ENCODE assay signal across 8 mouse cellular contexts in the genomic region with DNA sequence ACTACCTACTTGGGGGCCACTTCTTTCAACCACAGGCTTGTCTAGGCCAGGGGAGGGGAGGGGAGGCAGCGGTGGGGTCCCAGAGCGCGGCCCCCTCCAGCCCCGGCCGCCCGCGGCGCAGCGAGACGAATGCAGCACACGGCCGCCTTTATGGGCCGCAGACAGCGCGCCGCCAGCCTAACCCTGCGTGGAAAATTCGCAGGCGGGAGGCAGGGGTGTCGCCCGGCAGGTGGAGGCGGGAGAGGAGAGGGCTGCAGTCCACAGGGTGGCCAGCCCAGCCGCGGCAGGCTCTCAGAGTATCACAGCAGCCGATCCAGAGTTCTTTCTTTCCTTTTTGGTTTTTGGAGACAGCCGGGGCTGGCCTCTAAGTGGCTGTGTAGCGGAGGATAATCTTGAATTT. TPM values are rescaled to one million over a fixed set of nuclear protein-coding genes. Genes with fewer than 3 reads are reported as not detected.
DNase-seq lines count a peak whose midpoint lies in the region; ATAC-seq and TF ChIP-seq lines count a peak whose summit lies in the region.

No protein-coding gene starts in this region.

- DNase-seq in kidney, postnatal 0 days (ENCODE audit: low spot score), result peak; percentile 27
- no peak for DNase-seq in kidney, postnatal 14 days
- DNase-seq in forebrain, embryonic 11.5 days (ENCODE audit: low spot score), result no peak
- DNase-seq in limb, embryonic 10.5 days (ENCODE audit: low spot score), result peak; percentile 59
- no peak for DNase-seq in cerebellum, adult 18-20 months
- no peak for DNase-seq in frontal cortex, postnatal 14 days (ENCODE audit: low spot score in 2 of 2)
- DNase-seq in embryo, embryonic 10 days (ENCODE audit: low spot score), result no peak

- 16% methylated on average over 27 of the region's 27 CpGs for WGBS in kidney, postnatal 0 days
- 13% methylated on average over 27 of the region's 27 CpGs for WGBS in forebrain, embryonic 11.5 days
- 16% methylated on average over 27 of the region's 27 CpGs for WGBS in limb, embryonic 10.5 days
- WGBS in neural tube, embryonic 12.5 days, result 9% methylated on average over 27 of the region's 27 CpGs

- no peaks in the 10 kb centered on the region for H3K36me3 ChIP-seq in kidney, postnatal 0 days (ENCODE audit: insufficient read depth, low read length)
- H3K36me3 ChIP-seq in forebrain, embryonic 11.5 days (ENCODE audit: control insufficient read depth, insufficient read depth, low read length), result no peaks in the 10 kb centered on the region
- H3K36me3 ChIP-seq in limb, embryonic 10.5 days, result no peaks in the 10 kb centered on the region
- no peaks in the 10 kb centered on the region for H3K36me3 ChIP-seq in neural tube, embryonic 12.5 days

- H3K27me3 ChIP-seq in kidney, postnatal 0 days (ENCODE audit: insufficient read depth, low read length), result no peaks in the 10 kb centered on the region
- peaks cover 3% of the 10 kb centered on the region; the same call in 1 of the 2 replicates for H3K27me3 ChIP-seq in forebrain, embryonic 11.5 days (ENCODE audit: control insufficient read depth, insufficient read depth, low read length)
- H3K27me3 ChIP-seq in limb, embryonic 10.5 days (ENCODE audit: low read depth, poor library complexity, severe bottlenecking), result 0 out of 2 replicates have a peak, but pooled peaks cover 8% of the 10 kb centered on the region
- peaks cover 4% of the 10 kb centered on the region; the same call in 1 of the 2 replicates for H3K27me3 ChIP-seq in neural tube, embryonic 12.5 days (replicated peaks)

- H3K9ac ChIP-seq in kidney, postnatal 0 days (ENCODE audit: low read depth, low read length), result peak overlapping the region; percentile 28; the same call in 1 of the 2 replicates
- peak overlapping the region; percentile 40 for H3K9ac ChIP-seq in forebrain, embryonic 11.5 days (ENCODE audit: low read length)
- peak overlapping the region; percentile 45 for H3K9ac ChIP-seq in neural tube, embryonic 12.5 days

- 0 out of 2 replicates have a peak overlapping the region, but pooled peaks have one; percentile 7 for H3K4me3 ChIP-seq in kidney, postnatal 0 days (replicated peaks; ENCODE audit: low read depth, low read length)
- H3K4me3 ChIP-seq in forebrain, embryonic 11.5 days (ENCODE audit: low read depth, low read length), result peak overlapping the region; percentile 12; the same call in 1 of the 2 replicates
- peak overlapping the region; percentile 26 for H3K4me3 ChIP-seq in limb, embryonic 10.5 days
- H3K4me3 ChIP-seq in neural tube, embryonic 12.5 days, result peak overlapping the region; percentile 20; the same call in 1 of the 2 replicates

- peaks cover 14% of the 10 kb centered on the region; the same call in 1 of the 2 replicates for H3K4me1 ChIP-seq in kidney, postnatal 0 days (replicated peaks; ENCODE audit: insufficient read depth, low read length)
- H3K4me1 ChIP-seq in forebrain, embryonic 11.5 days (replicated peaks; ENCODE audit: control insufficient read depth, insufficient read depth, low read length), result peaks cover 8% of the 10 kb centered on the region; the same call in 1 of the 2 replicates
- peaks cover 78% of the 10 kb centered on the region for H3K4me1 ChIP-seq in limb, embryonic 10.5 days
- H3K4me1 ChIP-seq in neural tube, embryonic 12.5 days, result peaks cover 32% of the 10 kb centered on the region

- no peak overlapping the region for H3K27ac ChIP-seq in kidney, postnatal 0 days
- no peak overlapping the region for H3K27ac ChIP-seq in forebrain, embryonic 11.5 days (ENCODE audit: low read depth, low read length)
- peak overlapping the region; percentile 87 for H3K27ac ChIP-seq in limb, embryonic 10.5 days
- no peak overlapping the region for H3K27ac ChIP-seq in neural tube, embryonic 12.5 days

- no peak for ATAC-seq in kidney, postnatal 0 days (replicated peaks; ENCODE audit: low FRiP score, low read depth)
- ATAC-seq in forebrain, embryonic 11.5 days (replicated peaks; ENCODE audit: low FRiP score), result 0 out of 2 replicates have a peak, but pooled peaks have one; percentile 33
- ATAC-seq in neural tube, embryonic 12.5 days (ENCODE audit: low FRiP score, low read depth), result peak; percentile 52

- TF ChIP-seq CTCF in kidney, postnatal 0 days (IDR thresholded peaks at IDR 0.05; ENCODE audit: low read depth), result no peak

- no peaks in the 10 kb centered on the region for H3K9me3 ChIP-seq in kidney, postnatal 0 days (replicated peaks; ENCODE audit: low read length)
- H3K9me3 ChIP-seq in forebrain, embryonic 11.5 days (ENCODE audit: control insufficient read depth, low read length), result no peaks in the 10 kb centered on the region
- H3K9me3 ChIP-seq in limb, embryonic 10.5 days (replicated peaks), result no peaks in the 10 kb centered on the region
- H3K9me3 ChIP-seq in neural tube, embryonic 12.5 days, result no peaks in the 10 kb centered on the region

- H3K4me2 ChIP-seq in kidney, postnatal 0 days (ENCODE audit: low read length), result peak overlapping the region; percentile 46
- peak overlapping the region; percentile 43; the same call in 1 of the 2 replicates for H3K4me2 ChIP-seq in forebrain, embryonic 11.5 days (ENCODE audit: low read depth, low read length, severe bottlenecking)
- peak overlapping the region; percentile 57 for H3K4me2 ChIP-seq in neural tube, embryonic 12.5 days (replicated peaks)

RNA-seq across cellular contexts. Expression of a gene that starts 21.4 kb away (rescaled TPM):
- 33.9 and 36.1 TPM in 2 replicates for polyA plus RNA-seq in kidney, postnatal 0 days (2015; fragmentation: Nextera tagmentation; extraction: Ambion mirVana)
- polyA plus RNA-seq in forebrain, embryonic 11.5 days (2014; fragmentation: Nextera tagmentation; extraction: Ambion mirVana), result 25.1 and 27.8 TPM in 2 replicates
- 94.9 and 118 TPM in 2 replicates for polyA plus RNA-seq in limb, embryonic 10.5 days (2016; fragmentation: Nextera tagmentation; extraction: Ambion mirVana)
- 21.7 and 23.2 TPM in 2 replicates for polyA plus RNA-seq in neural tube, embryonic 12.5 days (2016; fragmentation: Nextera tagmentation; extraction: Ambion mirVana)

Comparison
In these comparisons a context has a peak if more than half of its experiments do, and no peak if none do; other contexts are left out.
1. DNase-seq: peak in kidney, postnatal 0 days (single experiment) and limb, embryonic 10.5 days (single experiment); none in kidney, postnatal 14 days (single experiment), forebrain, embryonic 11.5 days (single experiment), cerebellum, adult 18-20 months (0 of 2), frontal cortex, postnatal 14 days (0 of 2) and embryo, embryonic 10 days (single experiment).
2. Peak in every context shown above with its lines, with median percentiles within 50 percentile points of each other: H3K4me2 ChIP-seq, H3K4me3 ChIP-seq and H3K9ac ChIP-seq.